Mouse (Mus musculus): ENCODE measurements around the gene Slain2. TPM values are rescaled to one million over a fixed set of nuclear protein-coding genes. Genes with fewer than 3 reads are reported as not detected.
A peak's percentile ranks its signal among the peaks of the same experiment; 100 is the strongest.
"Not testable (repeated sequence)": the region's sequence is repeated elsewhere in the genome, so short reads cannot be mapped to it uniquely, and the experiment has no call there.

Slain2 gene
- polyA plus RNA-seq, 1 experiment from 2014 or later, result 4.6 TPM

DNA sequence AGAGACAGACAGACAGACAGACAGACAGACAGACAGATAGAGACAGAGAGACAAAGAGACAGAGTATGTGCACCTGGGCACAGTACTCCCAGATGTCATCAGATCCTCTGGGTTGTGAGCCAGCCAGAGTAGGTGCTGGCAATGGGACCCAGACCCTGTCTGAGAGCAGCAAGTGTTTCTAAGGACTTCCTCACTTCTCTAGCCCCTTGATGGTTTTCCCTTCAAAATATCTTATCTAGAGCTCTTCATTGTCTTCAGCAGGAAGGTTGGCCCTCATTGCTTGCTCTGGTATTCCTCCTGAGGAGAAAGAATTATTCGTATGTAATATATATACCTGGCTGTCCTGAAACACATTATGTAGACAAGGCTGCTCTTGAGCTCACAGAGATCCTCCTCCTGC lies 78.4 kb downstream of the Slain2 start:
- H3K4me1 ChIP-seq (replicated peaks), result no peaks in the 10 kb centered on the region
- H3K9me3 ChIP-seq (replicated peaks), result no peaks in the 10 kb centered on the region
- no peaks in the 10 kb centered on the region for H3K36me3 ChIP-seq
- no peak overlapping the region for H3K4me2 ChIP-seq
- DNase-seq (no peak), ATAC-seq (ENCODE audit: low read depth) (no peak)
- H3K27ac ChIP-seq, result no peak overlapping the region
- no peaks in the 10 kb centered on the region for H3K27me3 ChIP-seq
- H3K4me3 ChIP-seq (replicated peaks), result no peak overlapping the region
- 51% methylated on average over 1 of the region's 1 CpGs for WGBS (ENCODE audit: insufficient replicate concordance)
- no peak overlapping the region for H3K9ac ChIP-seq

DNA sequence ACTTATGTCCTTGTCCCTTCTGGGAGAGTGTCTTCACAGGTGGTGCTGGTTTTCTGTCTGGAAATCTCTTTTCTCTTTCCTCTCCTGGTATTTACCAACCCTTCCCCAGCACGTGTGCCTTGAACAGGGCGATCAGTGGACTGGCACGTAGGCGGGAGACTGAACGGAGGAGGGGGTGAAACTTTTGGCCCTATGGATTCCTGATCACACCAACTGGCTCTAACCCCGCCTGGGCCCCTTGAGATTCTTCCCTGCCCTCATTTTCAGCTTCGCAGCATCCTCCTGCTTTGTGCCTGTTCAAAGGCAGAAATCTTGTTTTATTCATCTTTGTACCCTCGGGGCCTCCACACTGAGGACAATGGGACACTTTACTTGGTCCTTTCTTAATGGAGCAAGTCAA lies 80.3 kb downstream of the Slain2 start:
- Histone ChIP-seq H3K27me3 (no peaks in the 10 kb centered on the region), H3K36me3 (no peaks in the 10 kb centered on the region), H3K9ac (no peak overlapping the region), H3K9me3 (replicated peaks) (no peaks in the 10 kb centered on the region), H3K4me1 (replicated peaks) (no peaks in the 10 kb centered on the region), H3K4me3 (replicated peaks) (no peak overlapping the region), H3K27ac (no peak overlapping the region), H3K4me2 (no peak overlapping the region)
- DNase-seq, result no peak
- no peak for ATAC-seq (ENCODE audit: low read depth)
- WGBS (ENCODE audit: insufficient replicate concordance), result 60% methylated on average over 8 of the region's 8 CpGs

DNA sequence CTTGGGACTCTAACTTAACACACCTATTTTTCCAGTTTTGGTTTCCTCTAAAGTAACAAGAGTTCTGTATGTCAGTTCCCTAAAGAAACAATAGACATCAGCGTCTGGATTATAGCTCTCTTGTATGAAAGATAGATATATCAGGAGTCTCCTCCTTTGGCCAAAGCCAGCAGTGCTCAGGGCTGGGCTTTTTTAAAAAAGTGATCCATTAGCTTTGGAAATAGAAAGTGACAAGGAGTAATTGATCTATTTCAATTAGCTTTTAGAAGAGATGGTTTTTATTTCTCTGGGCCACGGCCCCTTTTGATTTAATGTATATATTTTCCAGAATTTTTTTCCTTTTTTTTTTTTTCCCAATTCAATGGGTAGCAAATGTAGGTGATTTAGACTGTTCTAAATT lies 80.8 kb downstream of the Slain2 start:
- 58% methylated on average over 2 of the region's 2 CpGs for WGBS (ENCODE audit: insufficient replicate concordance)
- DNase-seq (no peak), ATAC-seq (ENCODE audit: low read depth) (no peak)
- no peak overlapping the region for H3K4me2 ChIP-seq
- H3K4me1 ChIP-seq (replicated peaks), result no peaks in the 10 kb centered on the region
- H3K36me3 ChIP-seq, result no peaks in the 10 kb centered on the region
- no peak overlapping the region for H3K9ac ChIP-seq
- H3K9me3 ChIP-seq (replicated peaks), result no peaks in the 10 kb centered on the region
- no peak overlapping the region for H3K27ac ChIP-seq
- no peaks in the 10 kb centered on the region for H3K27me3 ChIP-seq
- H3K4me3 ChIP-seq (replicated peaks), result no peak overlapping the region

DNA sequence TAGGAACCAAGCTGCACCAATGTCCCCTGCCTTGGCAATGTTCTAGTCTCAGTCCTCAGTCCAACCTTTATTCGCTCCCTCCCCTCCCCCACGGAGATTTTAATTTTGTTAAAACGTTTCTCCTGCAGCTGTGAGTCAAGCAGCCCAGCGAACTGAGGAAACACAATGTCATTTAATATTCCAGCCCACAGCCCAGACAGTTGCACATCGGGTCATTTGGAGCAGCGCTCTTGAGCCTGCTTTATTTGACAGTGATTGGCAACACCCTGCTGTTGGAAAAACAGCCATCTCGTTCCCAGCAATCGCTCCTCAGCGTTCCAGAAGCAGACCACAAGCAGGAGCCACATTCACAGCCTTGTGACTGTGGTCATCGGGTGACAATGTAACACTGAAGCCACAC lies 81.3 kb downstream of the Slain2 start:
- H3K36me3 ChIP-seq, result no peaks in the 10 kb centered on the region
- H3K4me3 ChIP-seq (replicated peaks), result no peak overlapping the region
- no peaks in the 10 kb centered on the region for H3K9me3 ChIP-seq (replicated peaks)
- H3K27me3 ChIP-seq, result no peaks in the 10 kb centered on the region
- ATAC-seq (ENCODE audit: low read depth) (no peak), DNase-seq (no peak)
- H3K4me2 ChIP-seq, result no peak overlapping the region
- H3K9ac ChIP-seq, result no peak overlapping the region
- H3K4me1 ChIP-seq (replicated peaks), result no peaks in the 10 kb centered on the region
- no peak overlapping the region for H3K27ac ChIP-seq
- WGBS (ENCODE audit: insufficient replicate concordance), result 54% methylated on average over 10 of the region's 10 CpGs

DNA sequence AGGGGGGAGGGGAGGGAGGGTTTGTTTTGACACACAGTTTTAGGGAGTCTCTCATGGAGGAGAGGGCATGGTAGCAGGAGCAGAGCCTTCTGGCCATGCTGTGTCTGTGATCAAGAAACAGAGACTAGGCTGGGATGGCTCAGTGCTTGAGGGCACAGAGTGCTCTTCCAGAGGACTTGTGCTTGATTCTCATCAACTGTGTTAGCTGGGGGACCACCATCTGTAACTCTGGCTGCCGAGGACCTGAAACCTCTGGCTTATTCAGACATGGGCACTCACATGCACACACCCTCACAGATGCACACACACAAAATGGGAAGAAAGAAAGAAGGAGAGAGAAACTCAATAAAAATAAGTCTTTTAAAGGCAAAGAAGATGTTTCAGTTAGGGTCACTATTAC lies 84.4 kb downstream of the Slain2 start:
- WGBS (ENCODE audit: insufficient replicate concordance), result 48% methylated on average over 1 of the region's 1 CpGs
- DNase-seq; H3K36me3 ChIP-seq; ATAC-seq (ENCODE audit: low read depth); H3K27ac ChIP-seq; H3K27me3 ChIP-seq; H3K9ac ChIP-seq; H3K9me3 ChIP-seq (replicated peaks); H3K4me1 ChIP-seq (replicated peaks); H3K4me2 ChIP-seq; H3K4me3 ChIP-seq (replicated peaks): not testable (repeated sequence)

DNA sequence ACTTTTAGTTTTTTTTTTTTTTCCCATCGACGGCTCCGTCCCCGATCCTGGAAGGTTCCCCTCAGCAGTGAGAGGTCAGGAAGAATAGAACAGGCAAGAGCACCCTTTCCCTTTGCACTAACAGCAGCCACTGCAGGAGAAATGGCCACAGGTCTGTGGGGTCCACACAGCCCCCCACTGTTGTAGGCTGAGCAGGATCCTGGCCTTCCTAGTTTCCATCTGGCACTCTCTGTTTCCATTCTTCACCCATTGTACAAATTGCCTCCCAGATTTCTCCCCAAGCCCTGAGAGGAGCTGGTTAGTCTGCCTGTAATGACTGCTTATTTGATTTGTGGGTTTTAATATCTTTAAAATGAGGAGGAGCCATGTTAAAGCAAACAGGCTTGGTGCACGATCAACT lies 89.9 kb downstream of the Slain2 start:
- Histone ChIP-seq H3K36me3 (no peaks in the 10 kb centered on the region), H3K4me1 (replicated peaks) (peaks cover 6% of the 10 kb centered on the region), H3K9me3 (replicated peaks) (no peaks in the 10 kb centered on the region), H3K27ac (no peak overlapping the region), H3K9ac (no peak overlapping the region), H3K27me3 (peaks cover 46% of the 10 kb centered on the region), H3K4me2 (no peak overlapping the region), H3K4me3 (replicated peaks) (no peak overlapping the region)
- ATAC-seq (ENCODE audit: low read depth) (no peak), DNase-seq (no peak)
- WGBS (ENCODE audit: insufficient replicate concordance), result 74% methylated on average over 5 of the region's 5 CpGs

DNA sequence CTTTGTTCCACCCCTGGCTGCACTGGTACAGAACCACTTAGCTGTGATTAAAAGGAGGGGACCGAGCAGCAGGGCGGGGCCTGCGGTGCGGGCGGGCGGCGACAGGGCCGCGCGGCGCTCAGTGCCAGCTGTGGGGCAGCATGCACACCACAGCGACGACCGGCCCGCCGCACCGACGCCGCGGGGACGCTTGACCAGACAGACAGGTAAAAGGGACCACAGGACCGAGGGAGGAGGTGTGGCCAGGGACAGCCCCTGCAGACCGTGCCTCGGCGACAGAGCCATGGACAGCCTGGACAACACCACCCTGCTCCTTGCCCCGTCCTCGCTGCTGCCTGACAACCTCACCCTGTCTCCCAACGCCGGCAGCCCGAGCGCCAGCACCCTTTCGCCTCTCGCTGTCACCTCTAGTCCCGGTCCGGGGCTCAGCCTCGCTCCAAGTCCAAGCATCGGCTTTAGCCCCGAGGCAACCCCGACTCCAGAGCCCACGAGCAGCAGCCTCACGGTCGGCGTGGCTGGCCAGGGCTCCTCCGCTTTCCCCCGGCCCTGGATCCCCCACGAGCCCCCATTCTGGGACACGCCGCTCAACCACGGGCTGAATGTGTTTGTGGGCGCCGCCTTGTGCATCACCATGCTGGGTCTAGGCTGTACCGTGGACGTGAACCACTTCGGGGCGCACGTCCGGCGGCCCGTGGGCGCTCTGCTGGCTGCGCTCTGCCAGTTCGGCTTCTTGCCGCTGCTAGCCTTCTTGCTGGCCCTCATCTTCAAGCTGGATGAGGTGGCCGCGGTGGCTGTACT lies 92.9 kb downstream of the Slain2 start, which contains the start of gene Slc10a4:
TSS of gene Slc10a4 (plus strand) at position 100 of the 798 bp plus-strand sequence.
- H3K36me3 ChIP-seq, result no peaks in the 10 kb centered on the region
- ATAC-seq (ENCODE audit: low read depth) (no peak), DNase-seq (no peak)
- no peak within 1 kb of the TSS for H3K27ac ChIP-seq
- peak within 1 kb of the TSS; percentile 38 for H3K4me3 ChIP-seq (replicated peaks)
- no peak within 1 kb of the TSS for H3K9ac ChIP-seq
- no peaks in the 10 kb centered on the region for H3K9me3 ChIP-seq (replicated peaks)
- peak within 1 kb of the TSS; percentile 56 for H3K4me2 ChIP-seq
- peaks cover 52% of the 10 kb centered on the region for H3K27me3 ChIP-seq
- peaks cover 6% of the 10 kb centered on the region for H3K4me1 ChIP-seq (replicated peaks)
- WGBS (ENCODE audit: insufficient replicate concordance), result 9% methylated on average over 65 of the region's 65 CpGs

DNA sequence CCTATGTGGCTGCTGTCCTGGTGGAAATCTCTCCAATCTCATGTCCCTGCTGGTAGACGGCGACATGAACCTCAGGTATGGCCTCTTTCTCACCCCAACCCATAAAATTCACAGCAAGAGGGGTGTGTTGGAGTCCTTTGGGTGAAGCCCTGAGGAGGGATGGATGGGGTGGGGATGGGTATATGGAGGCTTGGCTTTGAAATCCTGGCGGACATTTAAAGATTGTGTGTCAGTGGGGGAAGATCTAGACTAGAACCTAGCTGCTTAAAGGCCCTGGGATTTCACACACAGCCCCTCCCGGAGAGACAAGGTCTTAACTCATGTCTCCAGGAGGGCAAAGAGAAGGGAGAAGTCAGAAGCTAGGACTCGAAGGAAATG lies 93.5 kb downstream of the Slain2 start:
- Histone ChIP-seq H3K4me2 (no peak overlapping the region), H3K9me3 (replicated peaks) (no peaks in the 10 kb centered on the region), H3K27me3 (peaks cover 58% of the 10 kb centered on the region), H3K27ac (no peak overlapping the region), H3K9ac (no peak overlapping the region), H3K4me3 (replicated peaks) (0 out of 2 replicates have a peak overlapping the region, but pooled peaks have one; percentile 38), H3K4me1 (replicated peaks) (peaks cover 6% of the 10 kb centered on the region), H3K36me3 (no peaks in the 10 kb centered on the region)
- ATAC-seq (ENCODE audit: low read depth), result no peak
- 24% methylated on average over 5 of the region's 5 CpGs for WGBS (ENCODE audit: insufficient replicate concordance)
- DNase-seq, result no peak

DNA sequence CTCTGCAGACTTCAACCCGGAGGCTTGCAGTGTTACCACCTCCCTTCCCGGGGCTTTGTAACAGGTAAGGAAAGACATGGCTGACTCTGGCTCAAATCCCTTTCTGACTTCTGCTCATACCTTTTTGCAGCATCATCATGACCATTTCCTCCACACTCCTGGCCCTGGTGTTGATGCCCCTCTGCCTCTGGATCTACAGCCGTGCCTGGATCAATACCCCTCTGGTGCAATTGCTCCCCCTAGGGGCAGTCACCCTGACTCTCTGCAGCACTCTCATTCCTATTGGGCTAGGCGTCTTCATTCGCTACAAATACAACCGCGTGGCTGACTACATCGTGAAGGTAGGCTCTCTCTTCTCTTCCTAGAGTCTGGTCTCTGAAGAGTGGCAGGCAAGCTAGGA lies 94.1 kb downstream of the Slain2 start:
- WGBS (ENCODE audit: insufficient replicate concordance), result 25% methylated on average over 8 of the region's 8 CpGs
- H3K27me3 ChIP-seq, result peaks cover 65% of the 10 kb centered on the region
- ATAC-seq (ENCODE audit: low read depth); H3K9ac ChIP-seq; H3K4me3 ChIP-seq (replicated peaks); H3K27ac ChIP-seq; H3K4me1 ChIP-seq (replicated peaks); H3K4me2 ChIP-seq; H3K9me3 ChIP-seq (replicated peaks); H3K36me3 ChIP-seq: not testable (repeated sequence)
- DNase-seq, result peak; percentile 11

DNA sequence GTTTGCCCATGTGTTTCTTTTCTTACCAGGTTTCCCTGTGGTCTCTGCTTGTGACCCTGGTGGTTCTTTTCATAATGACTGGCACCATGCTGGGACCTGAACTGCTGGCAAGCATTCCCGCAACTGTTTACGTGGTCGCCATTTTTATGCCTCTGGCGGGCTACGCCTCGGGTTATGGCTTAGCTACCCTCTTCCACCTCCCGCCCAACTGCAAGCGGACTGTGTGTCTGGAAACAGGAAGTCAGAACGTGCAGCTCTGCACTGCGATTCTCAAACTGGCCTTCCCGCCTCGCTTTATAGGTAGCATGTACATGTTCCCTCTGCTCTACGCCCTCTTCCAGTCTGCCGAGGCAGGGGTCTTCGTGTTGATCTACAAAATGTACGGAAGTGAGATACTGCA lies 97.7 kb downstream of the Slain2 start:
- H3K4me2 ChIP-seq; ATAC-seq (ENCODE audit: low read depth); H3K4me3 ChIP-seq (replicated peaks); DNase-seq; H3K27ac ChIP-seq; H3K36me3 ChIP-seq; H3K4me1 ChIP-seq (replicated peaks); H3K9me3 ChIP-seq (replicated peaks); H3K9ac ChIP-seq: not testable (repeated sequence)
- peaks cover 71% of the 10 kb centered on the region for H3K27me3 ChIP-seq
- WGBS (ENCODE audit: insufficient replicate concordance), result 73% methylated on average over 15 of the region's 16 CpGs

DNA sequence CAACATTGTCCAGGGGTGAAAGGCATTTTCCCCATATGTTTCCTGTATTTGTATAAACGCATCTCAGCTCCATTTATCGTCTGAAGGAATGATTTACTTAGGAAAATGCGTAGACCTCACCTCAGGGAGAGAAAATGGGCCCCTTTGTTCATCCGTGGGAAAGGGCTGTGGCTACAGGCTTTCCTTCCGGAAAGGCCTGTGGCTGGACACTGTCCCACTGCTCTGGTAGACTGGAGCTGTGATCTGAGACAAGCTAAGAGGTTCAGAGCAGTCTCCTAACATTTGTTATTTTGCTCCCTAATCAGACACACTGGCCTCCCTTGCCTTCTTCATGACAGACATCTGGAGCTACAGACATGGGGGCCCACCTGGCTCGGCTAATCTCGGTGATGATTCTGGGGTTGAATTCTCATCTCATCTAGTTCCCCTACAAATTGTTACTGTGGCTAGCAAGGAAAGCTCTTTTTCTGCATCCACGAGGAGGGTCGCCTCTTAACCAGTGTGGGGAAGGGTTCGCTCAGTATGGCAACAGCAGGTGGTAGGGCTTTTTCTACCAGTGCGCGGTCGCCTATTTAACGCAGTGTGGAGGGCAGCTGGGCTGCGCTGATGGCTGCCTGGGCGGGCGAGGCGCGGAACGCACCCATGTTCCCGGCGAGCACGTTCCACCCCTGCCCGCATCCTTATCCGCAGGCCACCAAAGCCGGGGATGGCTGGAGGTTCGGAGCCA lies 98.9 kb downstream of the Slain2 start:
- not testable (repeated sequence) for H3K4me1 ChIP-seq (replicated peaks); DNase-seq
- 20% methylated on average over 23 of the region's 27 CpGs for WGBS (ENCODE audit: insufficient replicate concordance)

More for the DNA sequence above, 98.9 kb downstream of the Slain2 start:
- H3K9ac ChIP-seq; H3K36me3 ChIP-seq; ATAC-seq (ENCODE audit: low read depth); H3K9me3 ChIP-seq (replicated peaks); H3K4me3 ChIP-seq (replicated peaks); H3K27ac ChIP-seq: not testable (repeated sequence)
- peak overlapping the region; percentile 58 for H3K4me2 ChIP-seq
- H3K27me3 ChIP-seq, result peaks cover 63% of the 10 kb centered on the region

All from liver, embryonic 13.5 days (tissue).